Mouse (Mus musculus): ENCODE measurements around the gene Ccdc124.

Gene Ccdc124

GRCm38 (mm10) chr8:70872643-70873363 lies 932 bp downstream of the Ccdc124 start:
- intact Hi-C loops (cut with DNase I) = no loop called here

DNA sequence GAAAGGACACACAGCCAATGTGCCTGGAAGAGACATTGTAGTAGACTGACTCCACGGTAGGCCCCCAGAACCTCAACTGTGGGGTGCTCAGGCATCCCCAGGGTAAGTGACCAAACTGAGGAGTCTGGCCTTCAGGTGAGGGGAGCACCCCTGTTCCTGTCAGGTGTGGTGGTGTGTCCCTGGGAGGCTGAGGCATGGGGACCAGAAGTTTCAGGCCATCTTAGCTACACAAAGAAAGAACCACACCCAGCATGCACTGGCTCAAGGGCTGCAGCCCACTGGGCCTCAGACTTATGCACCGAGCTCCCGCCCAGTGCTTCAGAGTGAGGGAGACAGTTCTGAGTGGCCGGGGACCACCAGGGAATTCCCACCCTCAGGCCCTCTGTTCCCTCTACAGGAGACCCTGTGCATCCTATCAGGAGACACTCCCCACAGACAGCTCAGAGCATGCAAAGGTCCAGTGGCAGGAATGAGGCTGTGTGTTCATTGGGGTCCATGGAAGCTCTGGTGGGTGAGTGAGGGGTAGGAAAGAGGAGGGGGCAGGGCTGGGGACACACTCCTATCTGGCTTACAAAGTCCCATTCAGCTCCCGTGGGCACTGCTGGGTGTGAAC lies 2.4 kb downstream of the Ccdc124 start:
- intact Hi-C loops (cut with DNase I) = no loop called here

DNA sequence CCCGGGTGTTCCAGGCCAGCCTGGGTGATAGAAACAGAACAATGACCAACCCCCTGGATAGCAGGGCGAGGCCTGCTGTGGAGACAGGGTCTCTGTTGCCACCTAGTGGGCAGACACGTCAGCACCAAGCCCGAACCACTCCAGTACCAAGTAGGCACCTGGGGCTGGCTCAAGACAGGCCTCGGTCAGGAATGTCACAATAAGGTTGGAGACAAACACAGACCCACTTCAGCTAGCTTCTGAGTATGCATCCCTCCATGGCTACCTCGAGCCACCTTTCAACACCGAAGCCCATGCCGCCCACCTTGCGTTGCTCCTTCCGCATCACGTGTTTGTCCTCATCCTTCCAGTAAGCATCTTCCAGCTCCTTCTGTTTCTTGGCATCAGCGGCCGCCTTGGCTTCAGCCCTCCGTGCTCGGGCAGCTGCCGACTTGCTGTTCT lies 4.1 kb downstream of the Ccdc124 start:
- intact Hi-C loops (cut with DNase I) = loop anchor here (1.0 kb wide), 1 partner anchor 25 kb away; no protein-coding TSS in a partner anchor

DNA sequence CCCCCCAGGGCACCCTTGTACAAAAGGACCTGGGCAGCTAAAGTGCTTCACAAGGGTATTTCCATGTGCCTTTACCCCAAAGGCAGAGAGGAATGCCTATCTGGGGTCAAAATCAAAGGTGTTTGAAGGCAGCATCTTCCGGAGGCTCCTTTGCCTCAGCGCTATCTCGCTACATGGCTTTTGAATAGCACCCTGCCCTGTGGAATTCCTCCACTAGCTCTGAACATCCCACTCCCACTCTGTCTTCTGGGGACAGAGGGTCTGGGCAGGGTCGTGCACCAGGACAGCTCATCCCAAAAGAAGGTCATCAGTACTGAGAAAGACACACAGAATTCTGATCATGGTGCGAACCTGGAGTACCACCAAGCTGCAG lies 4.5 kb downstream of the Ccdc124 start:
- intact Hi-C loops (cut with DNase I) = loop anchor here (1.0 kb wide), 1 partner anchor 25 kb away; no protein-coding TSS in a partner anchor

DNA sequence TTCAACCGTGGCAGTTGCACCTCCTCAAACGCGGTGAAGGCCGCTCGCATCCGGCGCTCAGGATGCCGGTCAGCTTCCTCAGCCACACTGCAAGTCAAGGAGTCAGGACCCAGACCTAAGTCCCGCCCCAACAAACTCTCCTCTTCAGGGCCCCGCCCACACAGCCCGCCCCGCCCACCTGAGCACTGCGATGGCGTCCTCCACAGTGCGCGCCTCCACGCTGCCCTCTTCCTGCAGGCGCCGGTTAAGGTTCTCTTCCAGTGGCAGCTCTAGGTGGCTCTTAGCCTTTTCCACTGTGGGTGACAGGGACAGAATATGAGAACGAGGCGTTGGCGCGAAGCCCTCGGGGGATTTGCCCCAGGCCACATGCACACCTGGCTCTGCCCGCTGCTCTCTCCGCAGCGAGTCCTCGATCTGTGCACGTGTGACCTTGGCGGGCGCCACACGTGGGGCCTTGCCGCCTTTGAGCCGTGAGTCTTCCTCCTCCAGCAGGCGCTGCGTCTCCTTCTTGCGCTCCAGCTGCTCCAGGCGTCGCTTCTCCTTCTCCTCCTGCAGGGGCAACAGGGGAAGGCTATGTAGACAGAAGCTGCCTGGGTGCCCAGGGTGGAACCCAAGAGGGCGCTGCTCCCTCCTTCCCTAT lies 5.1 kb downstream of the Ccdc124 start:
- intact Hi-C loops (cut with DNase I) = loop anchor here (1.0 kb wide), 1 partner anchor 24 kb away; no protein-coding TSS in a partner anchor

DNA sequence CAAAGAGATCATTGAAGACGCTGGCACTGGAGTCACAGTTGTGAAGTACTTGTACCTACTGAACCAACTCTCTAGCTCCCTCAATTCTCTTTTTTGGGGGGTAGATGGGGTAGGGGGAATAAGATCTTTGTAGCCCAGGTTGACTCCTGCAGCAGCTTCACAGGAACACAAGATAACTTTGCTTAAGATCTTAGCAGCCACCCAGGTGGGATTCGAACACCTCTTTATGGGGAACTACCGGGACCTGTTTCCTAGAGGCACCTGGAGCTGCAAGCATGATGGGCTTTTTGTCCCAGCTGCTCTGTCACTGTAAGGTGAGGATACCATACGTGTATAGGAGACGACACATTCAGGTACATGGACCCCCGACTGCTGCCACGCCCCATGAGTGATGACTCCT lies 7.2 kb downstream of the Ccdc124 start:
- intact Hi-C loops (cut with DNase I) = no loop called here

- intact Hi-C loops (cut with DNase I) = no loop called here
Observed at GRCm38 (mm10) chr8:70866001-70866520, 7.7 kb downstream of the Ccdc124 start.

DNA sequence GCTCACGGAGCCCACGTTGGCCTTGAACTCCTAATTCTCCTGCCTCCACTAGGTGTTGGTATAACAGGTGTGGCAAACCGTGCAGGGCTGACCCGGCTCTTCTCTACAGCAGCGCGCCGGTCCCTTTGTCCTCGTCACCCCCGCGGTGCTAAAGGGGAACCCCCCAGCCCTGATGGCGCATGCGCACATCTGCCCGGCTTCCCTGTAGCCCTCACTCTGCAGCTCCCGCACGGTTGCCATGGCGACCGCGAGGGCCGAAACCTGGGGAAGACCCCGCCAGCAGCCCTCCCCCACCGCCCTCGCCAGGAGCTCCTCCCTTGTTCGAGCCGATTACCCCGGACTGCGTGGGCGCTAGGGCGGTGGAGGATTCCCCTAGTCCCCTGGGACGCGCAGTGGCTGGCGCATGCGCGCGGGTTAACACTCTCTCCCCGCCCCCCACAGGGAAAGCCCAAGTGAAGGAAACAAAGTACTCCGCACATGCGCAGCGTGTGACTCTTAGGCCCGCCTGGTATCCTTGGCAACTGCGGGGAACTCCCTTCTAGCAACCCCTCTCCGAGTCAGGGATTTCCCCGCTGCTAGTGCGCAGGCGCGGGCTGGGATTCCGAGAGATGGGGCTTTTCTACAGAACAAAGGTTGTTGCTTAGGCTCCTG lies 8.3 kb downstream of the Ccdc124 start:
- intact Hi-C loops (cut with DNase I) = no loop called here

- intact Hi-C loops (cut with DNase I) = no loop called here
Observed at GRCm38 (mm10) chr8:70864712-70865221, 9.0 kb downstream of the Ccdc124 start.

DNA sequence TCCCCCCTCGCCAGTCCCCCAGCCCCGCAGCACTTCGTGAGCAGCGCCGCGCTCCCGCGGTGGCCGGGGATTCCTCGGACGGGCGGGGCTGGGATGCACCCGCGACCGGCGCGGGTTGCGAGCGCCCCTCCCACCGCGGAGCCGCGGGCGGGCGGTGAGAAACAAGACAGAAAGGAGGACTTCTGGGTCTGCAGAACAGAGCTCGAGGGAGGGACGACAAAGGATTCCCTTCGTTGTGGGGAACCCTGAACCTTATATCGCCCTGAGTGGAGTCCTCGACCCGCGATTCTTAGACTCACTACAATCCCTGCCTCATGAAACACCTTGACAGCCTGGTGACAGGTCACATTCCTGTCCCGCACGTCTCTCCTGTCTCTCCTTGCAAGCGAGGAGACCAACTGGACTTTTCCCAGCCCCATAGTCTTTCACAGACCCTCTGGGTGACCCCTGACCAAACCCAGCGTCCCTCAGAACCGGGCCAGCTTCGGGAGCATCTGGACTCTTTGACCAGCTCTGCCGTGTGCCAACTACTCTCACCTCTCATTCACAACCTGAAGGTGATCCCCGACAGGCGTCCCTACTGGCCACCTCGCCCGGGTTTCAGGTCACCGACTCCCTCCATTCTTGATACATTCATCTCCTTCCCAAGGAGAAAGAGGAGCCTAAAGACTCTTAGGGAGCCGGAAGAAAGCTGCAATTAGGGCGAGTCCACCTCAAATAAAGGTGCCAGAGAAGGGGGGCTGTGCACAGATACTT lies 9.6 kb downstream of the Ccdc124 start:
- intact Hi-C loops (cut with DNase I) = no loop called here

GRCm38 (mm10) chr8:70862824-70863641 lies 10.7 kb downstream of the Ccdc124 start, which contains the start of gene Kcnn1:
TSS of gene Kcnn1 (minus strand) at chr8:70863258.
- intact Hi-C loops (cut with DNase I) = no loop called here

GRCm38 (mm10) chr8:70857516-70857915 lies 16.2 kb downstream of the Ccdc124 start:
- intact Hi-C loops (cut with DNase I) = no loop called here

DNA sequence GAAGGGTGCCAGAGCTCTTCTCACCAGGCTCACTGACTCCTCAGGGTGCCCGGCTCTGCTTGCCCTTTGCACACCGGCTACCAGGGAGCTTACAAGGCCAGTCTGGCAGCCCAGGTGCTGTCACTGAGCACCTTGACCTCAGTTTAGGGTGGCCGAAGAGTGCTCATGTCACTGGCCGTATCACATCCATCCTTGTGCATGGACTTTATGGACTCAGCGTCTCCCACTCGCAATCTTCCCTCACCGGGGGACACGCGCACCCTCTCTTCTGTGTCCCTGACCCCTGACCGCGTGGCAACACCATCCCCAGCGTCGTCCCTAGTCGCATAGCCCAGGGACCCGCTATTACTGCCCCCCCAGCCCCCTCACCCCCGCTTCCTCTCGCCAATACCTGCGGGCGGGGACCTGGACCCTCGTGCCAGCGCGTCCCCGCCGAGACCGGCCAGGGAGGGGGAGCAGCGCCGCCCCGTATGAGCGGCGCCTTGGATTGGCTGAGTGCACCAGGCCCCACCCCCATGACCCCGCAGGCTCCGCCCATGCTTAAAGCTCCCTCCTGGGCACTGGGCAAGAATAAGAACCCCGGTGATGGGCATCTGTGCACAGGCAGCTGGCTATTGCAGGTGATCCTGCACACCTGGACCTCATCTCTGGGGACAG lies 17.1 kb downstream of the Ccdc124 start:
- intact Hi-C loops (cut with DNase I) = no loop called here

GRCm38 (mm10) chr8:70856028-70856427 lies 17.7 kb downstream of the Ccdc124 start:
- intact Hi-C loops (cut with DNase I) = no loop called here

GRCm38 (mm10) chr8:70853863-70854262 lies 19.9 kb downstream of the Ccdc124 start:
- intact Hi-C loops (cut with DNase I) = no loop called here

DNA sequence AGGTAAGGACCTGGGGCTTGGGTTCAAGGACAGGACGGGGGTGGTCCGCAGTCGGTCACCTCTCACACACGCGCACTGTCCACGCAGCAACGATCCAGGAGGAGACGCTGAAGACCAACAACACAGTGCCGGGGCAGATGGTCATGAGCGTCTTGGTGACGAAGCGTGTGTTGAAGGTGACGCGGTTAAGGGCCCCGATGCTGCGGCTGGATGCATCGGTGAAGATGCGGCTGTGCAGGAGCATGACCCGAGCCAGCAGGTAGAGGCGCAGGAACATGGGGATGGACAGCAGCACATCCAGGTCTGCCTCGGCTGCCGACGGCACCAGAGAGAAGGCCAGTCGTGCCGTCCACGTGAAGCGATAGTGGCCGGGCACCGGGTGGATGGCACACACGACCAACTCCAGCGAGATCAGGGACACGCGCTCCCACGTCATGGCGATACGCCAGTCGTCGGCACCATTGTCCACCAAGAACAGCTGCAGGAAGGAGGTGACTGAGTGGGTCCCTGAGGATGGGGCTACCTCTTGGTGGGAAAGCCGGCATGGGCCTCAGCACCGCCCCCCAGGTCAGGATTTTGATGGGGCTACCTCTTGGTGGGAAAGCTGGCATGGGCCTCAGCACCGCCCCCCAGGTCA lies 21.0 kb downstream of the Ccdc124 start:
- intact Hi-C loops (cut with DNase I) = no loop called here

GRCm38 (mm10) chr8:70851837-70852236 lies 21.9 kb downstream of the Ccdc124 start:
- intact Hi-C loops (cut with DNase I) = no loop called here

DNA sequence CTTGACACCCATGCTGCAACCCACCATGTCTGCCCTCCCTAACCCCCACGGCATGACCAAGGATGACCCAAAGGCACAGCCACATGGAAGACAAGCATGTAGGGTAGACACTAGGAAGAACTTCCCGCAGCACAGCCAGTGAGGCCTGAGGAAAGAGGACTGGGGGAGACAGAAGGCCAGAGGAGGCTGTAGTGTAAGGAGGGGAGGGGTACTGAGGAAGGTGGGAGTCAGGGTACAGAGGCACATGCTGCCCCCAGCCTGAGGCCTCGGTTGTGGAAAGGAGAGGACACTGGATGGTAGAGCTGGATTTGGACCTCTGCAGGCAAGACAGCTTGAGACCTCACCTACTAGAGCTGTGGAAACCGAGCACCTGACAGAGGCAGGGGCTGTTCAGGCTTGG lies 22.8 kb downstream of the Ccdc124 start:
- intact Hi-C loops (cut with DNase I) = no loop called here

Data from adrenal gland (tissue).